Mouse (Mus musculus): ENCODE data around the gene Tgm6.

DNA sequence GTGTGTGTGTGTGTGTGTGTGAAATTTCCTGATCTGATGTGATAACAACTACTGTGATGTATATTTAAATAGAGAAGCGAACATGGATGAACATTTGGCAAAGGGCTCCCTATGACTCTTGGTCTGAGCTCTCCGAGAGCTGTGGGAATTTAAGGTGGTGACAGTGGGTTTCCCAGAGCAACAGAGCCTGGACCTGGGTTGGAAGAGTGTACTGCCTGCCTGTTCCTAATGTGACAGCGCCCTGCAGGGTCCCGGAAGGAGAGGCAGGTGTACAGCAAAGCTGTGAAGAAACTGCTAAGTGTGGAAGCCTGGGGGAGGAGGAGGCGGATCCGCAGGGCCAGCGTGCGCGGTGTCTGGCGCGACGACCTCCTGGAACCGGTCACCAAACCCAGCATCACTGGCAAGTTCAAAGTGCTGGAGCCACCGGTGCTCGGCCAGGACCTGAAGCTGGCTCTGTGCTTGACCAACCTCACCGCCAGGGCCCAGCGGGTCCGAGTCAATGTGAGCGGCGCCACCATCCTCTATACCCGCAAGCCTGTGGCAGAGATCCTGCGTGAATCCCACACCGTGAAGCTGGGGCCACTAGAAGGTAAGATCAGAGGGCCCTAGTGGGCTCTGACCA is 32.6 kb downstream of the Tgm6 start:
- no peak for TF ChIP-seq CTCF (IDR thresholded peaks at IDR 0.05; ENCODE audit: control insufficient read depth, insufficient read depth, insufficient read length)
- TF ChIP-seq MAX (IDR thresholded peaks at IDR 0.05), result no peak
- no peak for TF ChIP-seq CEBPB (IDR thresholded peaks at IDR 0.05; ENCODE audit: low read depth)
- no peak for TF ChIP-seq USF1 (IDR thresholded peaks at IDR 0.05; ENCODE audit: low read depth)

All from C2C12 (cell line).